Mouse (Mus musculus): ENCODE measurements around the gene Olfr64.

DNA sequence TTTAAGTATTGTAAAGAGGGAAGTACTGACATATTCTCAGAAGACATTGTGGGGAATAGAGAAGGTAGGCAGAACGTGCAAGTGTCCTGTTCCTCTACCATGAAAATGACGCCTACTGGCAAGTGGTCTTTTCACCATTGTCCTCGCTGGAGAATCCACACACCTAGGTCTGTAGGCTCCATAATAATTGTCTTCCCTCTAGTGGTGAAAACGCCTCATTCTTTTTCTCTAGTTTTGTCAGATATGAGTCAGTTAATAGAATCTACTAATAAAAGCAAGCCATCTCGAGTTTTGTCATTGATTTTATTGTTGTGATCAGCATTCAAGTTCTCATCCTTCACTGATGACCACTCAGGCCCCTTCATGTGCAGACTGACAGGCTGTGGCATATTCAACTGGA, 19.8 kb downstream of the Olfr64 start:
- TF ChIP-seq CTCF (IDR thresholded peaks at IDR 0.05; ENCODE audit: borderline replicate concordance, extremely low read depth, insufficient read depth, insufficient read length) (no peak), POLR2A (IDR thresholded peaks at IDR 0.05; ENCODE audit: borderline replicate concordance, extremely low read depth, insufficient read depth, insufficient read length, poor library complexity, severe bottlenecking) (no peak)
